Mouse (Mus musculus) CH12.LX (cell line): Measurements from ENCODE around the gene Aco2.

ENCODE experiments used
- CTCF ChIP-seq, 2 experiments: IDR thresholded peaks in 1 of 2; conservative IDR thresholded peaks in 1 of 2; 2 replicates each; pipeline ENCODE4 v1.5.1; 2011 to 2012; ENCODE audit warnings: low read depth in 2 of 2, low read length in 2 of 2, improper control_type of control experiment in 1 of 2, inconsistent platforms in 1 of 2, mild to moderate bottlenecking in 1 of 2, moderate library complexity in 1 of 2
- EP300 ChIP-seq: IDR thresholded peaks from 2 replicates; pipeline ENCODE4 v1.6.1; 2011; ENCODE audit warnings: low read length, improper control_type of control experiment
- MAX ChIP-seq: IDR thresholded peaks from 2 replicates; pipeline ENCODE4 v1.6.1; 2011; ENCODE audit warnings: low read length, improper control_type of control experiment
- MAZ ChIP-seq: IDR thresholded peaks from 2 replicates; pipeline ENCODE4 v1.6.1; 2012; ENCODE audit warnings: low read depth, mild to moderate bottlenecking, inconsistent platforms, low read length, improper control_type of control experiment, moderate library complexity
- POLR2A ChIP-seq: IDR thresholded peaks from 2 replicates; pipeline ENCODE4 v1.6.1; 2011; ENCODE audit warnings: low read depth, mild to moderate bottlenecking, improper control_type of control experiment, low read length
- UBTF ChIP-seq: IDR thresholded peaks from 2 replicates; pipeline ENCODE4 v1.6.1; 2012; ENCODE audit warnings: low read depth, mild to moderate bottlenecking, inconsistent platforms, low read length, improper control_type of control experiment, moderate library complexity
- ZMIZ1 ChIP-seq: IDR thresholded peaks from 2 replicates; pipeline ENCODE4 v1.6.1; 2012; ENCODE audit warnings: low read depth, mild to moderate bottlenecking, inconsistent platforms, low read length, improper control_type of control experiment
- ZNF384 ChIP-seq: IDR thresholded peaks from 2 replicates; pipeline ENCODE4 v1.6.1; 2012; ENCODE audit warnings: low read depth, low read length, improper control_type of control experiment, inconsistent platforms

- TF ChIP-seq CTCF (conservative IDR thresholded peaks at IDR 0.05 in 1 of 2, IDR thresholded peaks at IDR 0.05 in 1 of 2; ENCODE audit: low read depth in 2 of 2, low read length in 2 of 2) (no peak), ZNF384 (no peak), ZMIZ1 (no peak), UBTF (no peak), MAX (no peak), POLR2A (no peak), MAZ (no peak), EP300 (no peak)
Measured at GRCm38 (mm10) chr15:81891822-81892580, 19.9 kb downstream of the Aco2 start.
